Mouse (Mus musculus): ENCODE data around the gene Ssc4d.
A peak's percentile ranks its signal among the peaks of the same experiment; 100 is the strongest.

Ssc4d gene

GRCm38 (mm10) chr5:135975893-135976668 lies 1.8 kb upstream of the Ssc4d start:
- no peak for DNase-seq

GRCm38 (mm10) chr5:135971876-135972275 lies 2.5 kb downstream of the Ssc4d start:
- no peak for DNase-seq

DNA sequence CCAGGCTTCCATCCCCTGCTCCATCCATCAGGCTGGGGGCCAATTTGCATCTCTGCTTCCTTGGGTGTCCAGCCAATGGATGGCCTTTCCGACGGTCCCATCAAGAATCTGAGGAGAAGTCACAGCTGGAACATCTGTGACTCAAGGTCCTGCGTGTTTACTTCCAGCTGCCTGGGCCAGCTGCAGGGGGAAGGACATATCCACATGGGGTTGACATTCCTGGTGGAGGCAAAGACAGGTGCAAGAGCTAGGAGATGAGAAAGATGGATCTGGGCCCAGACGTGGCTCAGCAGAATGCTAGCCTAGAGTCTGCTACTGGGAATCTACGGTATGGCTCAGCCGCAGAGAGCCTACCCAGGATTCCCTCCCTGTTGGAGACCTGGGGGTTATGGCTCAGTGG lies 4.1 kb downstream of the Ssc4d start:
- DNase-seq = no peak

GRCm38 (mm10) chr5:135968781-135969180 lies 5.5 kb downstream of the Ssc4d start:
- peak; percentile 42 to 77 for DNase-seq

GRCm38 (mm10) chr5:135966866-135967265 lies 7.5 kb downstream of the Ssc4d start:
- peak in 1 of 2 experiments; percentile 44 for DNase-seq

DNA sequence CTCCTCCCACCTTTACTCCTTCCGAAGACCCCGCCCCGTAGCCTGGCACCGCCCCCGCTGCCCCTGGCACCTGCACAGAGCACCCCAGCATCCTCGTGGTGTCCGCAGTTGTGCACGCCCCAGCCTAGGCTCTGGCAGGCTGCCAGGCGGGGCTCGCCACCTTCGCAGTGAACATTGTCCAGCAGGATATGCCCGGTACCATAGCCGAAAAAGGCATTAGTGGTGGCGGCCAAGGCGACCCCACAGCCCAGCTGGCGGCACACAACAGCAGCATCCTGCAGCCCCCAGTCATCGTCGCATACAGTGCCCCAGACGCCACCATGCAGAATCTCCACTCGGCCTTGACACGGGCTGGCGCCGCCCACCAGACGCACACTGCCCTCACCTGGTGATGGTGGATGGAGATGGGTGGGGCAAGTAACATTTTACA lies 8.8 kb downstream of the Ssc4d start:
- peak; percentile 62 to 70 for DNase-seq

GRCm38 (mm10) chr5:135963280-135963627 lies 11.1 kb downstream of the Ssc4d start:
- no peak for DNase-seq

DNA sequence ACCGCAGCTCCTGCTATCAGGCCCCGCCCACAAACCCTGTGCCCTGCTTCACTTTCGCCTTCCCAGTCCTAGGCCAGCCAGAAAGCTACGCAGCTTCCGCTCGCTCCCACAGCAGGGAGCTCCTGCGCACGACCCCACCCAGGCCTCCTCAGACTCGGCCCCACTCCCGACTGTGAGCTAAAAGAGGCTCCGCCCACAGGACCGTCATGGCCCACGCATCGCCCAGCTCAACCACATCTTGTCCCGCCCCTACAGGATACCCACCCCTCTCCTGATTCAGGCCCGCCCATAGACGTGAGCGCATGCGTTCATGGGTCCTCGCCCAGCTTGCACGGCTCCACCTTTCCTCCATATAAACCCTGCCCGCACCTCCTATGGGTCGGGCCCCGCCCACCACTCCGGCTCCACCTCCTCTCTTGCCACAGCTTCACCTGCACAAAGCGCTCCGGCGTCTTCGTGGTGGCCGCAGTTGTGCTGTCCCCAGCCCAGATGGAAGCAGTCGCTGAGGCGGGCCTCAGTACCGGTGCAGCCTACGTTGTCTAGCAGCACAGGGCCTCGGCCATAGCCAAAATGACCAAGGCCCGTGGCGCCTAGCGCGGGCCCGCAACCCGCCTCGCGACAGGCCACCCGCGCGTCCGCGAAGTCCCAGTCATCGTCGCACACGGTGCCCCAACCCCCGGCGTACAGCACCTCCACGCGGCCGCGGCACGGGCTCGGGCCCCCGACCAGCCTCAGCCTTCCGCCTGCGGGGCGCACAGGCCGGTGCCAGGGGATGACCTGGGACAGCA lies 11.6 kb downstream of the Ssc4d start:
- DNase-seq = peak; percentile 97

GRCm38 (mm10) chr5:135962125-135962491 lies 12.2 kb downstream of the Ssc4d start:
- no peak for DNase-seq

GRCm38 (mm10) chr5:135960909-135961635 lies 13.3 kb downstream of the Ssc4d start:
- peak in 1 of 2 experiments; percentile 30 for DNase-seq

DNA sequence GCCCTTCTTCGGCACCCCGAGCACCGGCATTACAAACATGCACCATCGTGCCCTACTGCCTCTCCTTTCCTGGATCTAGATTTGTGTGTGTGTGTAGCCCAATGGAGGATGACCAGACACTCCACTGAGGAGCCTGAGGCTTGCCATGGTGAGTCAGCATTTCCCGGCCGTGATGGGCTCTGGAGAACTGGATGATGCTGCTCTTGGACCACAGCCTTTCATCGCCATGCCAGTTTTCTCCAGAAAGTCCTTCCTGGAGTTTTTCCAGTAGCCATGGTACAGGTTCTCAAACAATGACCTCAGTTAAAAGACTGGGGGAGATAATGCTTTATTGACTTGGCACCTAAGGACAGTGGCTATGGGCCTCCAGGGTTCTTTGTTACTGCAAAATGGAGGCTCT lies 14.4 kb downstream of the Ssc4d start:
- no peak for DNase-seq

GRCm38 (mm10) chr5:135958367-135958766 lies 16.0 kb downstream of the Ssc4d start:
- DNase-seq = no peak

DNA sequence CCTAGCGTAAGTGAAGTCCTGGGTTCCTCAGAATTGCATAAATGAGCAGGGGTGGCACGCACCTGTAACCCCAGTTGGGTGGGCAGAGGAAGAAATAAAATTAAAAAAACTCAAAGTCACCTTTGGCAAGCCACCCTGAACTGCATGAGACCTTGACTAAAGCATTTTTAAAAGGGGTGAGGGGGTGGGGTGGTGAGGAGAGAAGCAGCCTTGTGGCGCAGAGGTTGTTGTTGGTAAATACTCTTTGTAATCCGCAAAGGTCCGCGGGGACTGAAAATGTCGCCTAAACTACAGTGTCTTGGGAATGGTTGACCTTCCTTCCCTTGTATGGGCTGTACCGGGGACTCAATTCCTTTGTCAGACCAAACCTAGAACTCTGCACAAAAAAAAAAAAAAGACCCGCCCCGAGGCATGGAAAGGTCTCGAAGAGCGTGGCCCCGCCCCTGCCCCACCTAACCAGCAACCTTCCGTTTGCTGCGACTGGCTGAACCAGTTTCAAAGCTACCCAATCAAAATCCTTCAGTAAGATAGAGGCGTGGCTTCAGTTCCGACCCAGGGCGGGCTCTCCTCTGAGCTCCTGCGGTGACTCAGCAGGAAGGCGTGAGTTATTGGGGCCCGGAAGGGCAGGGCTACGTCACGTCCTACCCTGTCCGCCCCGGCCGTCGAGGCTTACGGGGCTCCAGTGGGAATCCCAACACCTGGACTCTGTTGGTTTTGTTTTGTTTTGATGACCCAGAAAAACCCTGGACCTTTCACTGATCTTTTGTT lies 16.9 kb downstream of the Ssc4d start:
- DNase-seq = peak; percentile 89 to 91

DNA sequence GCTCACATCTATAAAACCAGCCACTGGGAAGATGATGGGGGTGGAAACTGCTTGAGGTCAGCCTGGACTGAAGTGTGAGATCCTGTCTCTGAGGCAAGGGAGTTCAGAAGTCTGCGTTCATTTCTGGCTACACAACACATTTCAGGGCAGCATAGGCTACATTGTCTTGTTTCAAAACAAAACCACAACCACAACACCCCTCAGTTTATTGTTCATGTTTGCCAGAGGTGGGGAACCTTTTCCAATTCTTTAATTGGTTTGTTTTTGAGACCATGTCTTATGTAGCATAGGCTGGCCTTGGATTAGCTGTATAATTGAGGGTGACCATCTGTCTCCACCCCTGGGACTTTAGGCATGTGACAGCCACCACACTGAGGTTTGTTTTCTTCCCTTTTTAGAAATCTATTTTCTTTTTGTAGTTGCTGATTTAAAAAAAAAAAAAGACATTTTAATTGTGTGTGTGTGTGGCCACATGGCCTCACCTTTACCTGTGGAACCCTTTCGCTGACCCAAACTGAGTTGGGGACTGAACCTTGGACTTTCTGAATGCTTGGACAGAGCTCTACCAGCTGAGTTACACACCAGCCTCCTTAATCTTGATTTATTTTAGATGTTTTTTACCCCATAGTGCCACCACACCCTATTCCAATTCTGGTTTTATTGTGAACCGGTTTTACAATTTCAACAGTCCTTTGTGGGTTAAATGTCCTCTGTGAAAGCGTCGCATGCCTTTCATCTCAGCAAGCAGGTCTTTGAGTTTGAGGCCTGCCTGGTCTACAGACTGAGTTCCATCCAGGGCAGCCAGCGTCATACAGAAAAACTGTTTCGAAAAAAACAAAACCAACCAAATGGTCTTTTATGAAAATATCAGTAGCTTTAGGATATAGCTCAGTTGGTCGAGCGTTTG lies 17.8 kb downstream of the Ssc4d start:
- DNase-seq = no peak

DNA sequence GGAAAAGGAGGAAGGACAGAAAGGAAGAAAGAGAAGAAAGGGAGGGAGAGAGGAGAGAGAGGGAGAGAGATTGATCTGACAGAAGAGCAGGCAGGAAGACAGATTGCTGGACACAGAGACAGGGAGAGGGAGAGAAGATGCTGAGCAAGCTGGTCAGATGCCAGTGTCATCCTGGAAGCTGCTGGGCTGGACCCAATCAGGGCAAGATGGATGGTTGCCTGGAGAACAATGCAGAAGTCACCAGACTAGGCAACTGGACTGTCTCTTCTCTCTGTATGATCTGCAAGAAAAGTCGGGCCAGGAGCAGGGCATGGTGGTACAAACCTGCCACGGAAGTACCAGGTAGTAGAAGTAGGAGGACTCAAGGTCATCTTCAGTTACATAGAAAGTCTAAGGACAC lies 21.5 kb downstream of the Ssc4d start:
- DNase-seq = peak in 1 of 2 experiments; percentile 60

- no peak for DNase-seq
Observed at GRCm38 (mm10) chr5:135951660-135952059, 22.7 kb downstream of the Ssc4d start.

- no peak for DNase-seq
Observed at GRCm38 (mm10) chr5:135950710-135951412, 23.5 kb downstream of the Ssc4d start.

DNA sequence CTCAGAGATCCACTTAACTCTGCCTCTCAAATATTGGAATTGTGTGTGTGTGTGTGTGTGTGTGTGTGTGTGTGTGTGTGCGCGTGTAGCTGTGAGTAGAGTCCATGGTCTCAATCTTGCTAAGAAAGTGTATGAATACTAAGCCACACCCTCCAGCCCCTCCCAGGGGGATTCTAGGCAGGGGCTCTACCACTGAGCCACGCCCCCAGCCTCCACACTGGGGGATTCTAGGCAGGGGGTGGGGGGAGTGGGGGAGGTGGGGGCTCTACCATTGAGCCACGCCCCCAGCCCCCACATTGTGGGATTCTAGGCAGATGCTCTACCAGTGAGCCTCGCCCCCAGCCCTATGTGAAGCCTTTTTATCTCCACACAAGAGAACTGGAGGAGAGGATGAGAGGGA lies 27.7 kb downstream of the Ssc4d start:
- no peak for DNase-seq

DNA sequence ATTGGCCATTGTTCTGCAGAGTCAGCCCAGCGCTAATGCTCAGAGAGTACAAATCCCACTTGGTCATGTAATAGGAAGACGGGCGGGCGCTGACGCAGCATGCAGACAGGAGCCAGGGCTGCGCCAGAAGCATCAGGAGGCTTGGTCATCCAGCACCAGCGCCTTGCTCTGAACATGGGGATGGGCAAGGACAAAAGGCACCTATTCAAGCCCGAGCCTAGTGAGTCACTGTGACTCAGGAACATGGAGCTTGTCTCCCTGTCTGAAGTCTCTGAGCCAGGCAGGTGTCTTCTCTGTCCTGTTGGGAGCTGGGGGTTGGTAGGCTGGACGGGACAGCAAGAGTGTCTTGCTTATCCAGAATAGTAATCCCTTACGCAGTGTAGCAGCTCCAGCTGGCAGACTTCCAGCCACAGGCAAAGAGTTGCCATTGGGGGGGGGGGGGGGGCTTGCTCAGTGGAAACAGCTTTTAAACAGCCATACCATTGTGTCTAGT lies 28.4 kb downstream of the Ssc4d start:
- DNase-seq = no peak

DNA sequence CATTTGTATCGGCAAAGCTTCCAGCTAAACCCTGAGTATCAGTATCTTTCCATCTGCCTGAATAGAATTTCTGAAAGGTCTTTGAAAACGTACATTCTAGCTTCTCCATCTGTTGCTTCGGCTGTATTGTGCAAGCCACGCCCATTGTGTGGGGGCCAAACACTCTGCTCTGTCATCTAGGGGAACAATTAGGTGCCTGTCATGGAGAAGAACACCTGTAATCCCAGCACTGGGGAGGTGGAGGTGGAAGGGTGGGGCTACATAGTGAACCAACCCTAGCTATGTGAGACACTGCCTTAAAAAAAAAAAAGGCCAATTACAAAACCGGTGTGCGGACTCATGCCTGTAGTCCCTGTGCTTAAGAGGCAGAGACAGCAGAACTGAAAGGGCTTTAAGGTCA lies 31.6 kb downstream of the Ssc4d start:
- DNase-seq = no peak

DNA sequence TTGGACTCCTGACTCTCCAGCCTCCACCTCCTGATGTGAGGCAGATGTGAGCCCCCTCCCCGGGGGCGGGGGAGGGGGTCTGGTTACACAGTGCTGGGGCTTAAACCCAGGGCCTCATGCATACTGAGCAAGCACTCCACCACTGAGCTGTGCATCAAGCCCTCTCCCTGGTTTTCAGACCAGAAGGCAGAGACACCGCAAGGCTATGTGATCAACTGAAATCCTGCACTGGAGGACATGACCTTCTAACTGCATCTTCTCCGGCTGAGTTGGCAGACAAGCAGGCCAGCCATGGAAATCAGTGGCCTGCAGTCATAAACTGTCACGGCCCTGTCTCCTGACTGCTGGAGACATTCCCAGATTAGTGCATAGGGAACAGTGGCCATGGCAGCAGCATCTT lies 33.7 kb downstream of the Ssc4d start:
- DNase-seq = no peak
